Comparison of ENCODE assay signal across 15 mouse cellular contexts in genomic region chr1:171553359-171554341, GRCm38 (mm10). TPM values are rescaled to one million over a fixed set of nuclear protein-coding genes. Genes with fewer than 3 reads are reported as not detected.
DNase-seq lines count a peak whose midpoint lies in the region; ATAC-seq and TF ChIP-seq lines count a peak whose summit lies in the region.
"Had no signal": no experiment of that assay in that cellular context is flagged by ENCODE, and none has a peak within 500 bp of the region (broad histone marks: within the 10 kb centered on the region; RNA-seq: fewer than 3 reads in every experiment).

No protein-coding gene starts in this region.

- 81% methylated on average over 11 of the region's 11 CpGs for WGBS in forebrain, postnatal 0 days
- 85% methylated on average over 11 of the region's 11 CpGs for WGBS in forebrain, embryonic 13.5 days
- WGBS in lung, embryonic 14.5 days = 73% methylated on average over 11 of the region's 11 CpGs
- WGBS in stomach, embryonic 14.5 days = 76% methylated on average over 11 of the region's 11 CpGs

- TF ChIP-seq CTCF in forebrain, postnatal 0 days (IDR thresholded peaks at IDR 0.05; ENCODE audit: low read depth) = no peak
- TF ChIP-seq CTCF in lung, embryonic 14.5 days (IDR thresholded peaks at IDR 0.05; ENCODE audit: low read depth) = no peak

- no peaks in the 10 kb centered on the region for H3K36me3 ChIP-seq in forebrain, postnatal 0 days (ENCODE audit: insufficient read depth)
- no peaks in the 10 kb centered on the region for H3K36me3 ChIP-seq in forebrain, embryonic 13.5 days (ENCODE audit: poor library complexity, severe bottlenecking)
- no peaks in the 10 kb centered on the region for H3K36me3 ChIP-seq in lung, embryonic 14.5 days (ENCODE audit: insufficient read depth)
- no peaks in the 10 kb centered on the region for H3K36me3 ChIP-seq in stomach, embryonic 14.5 days (ENCODE audit: control insufficient read depth, insufficient read depth, low read length)
- H3K36me3 ChIP-seq: limb, embryonic 13.5 days had no signal

- H3K9me3 ChIP-seq in forebrain, postnatal 0 days (ENCODE audit: low read length) = no peaks in the 10 kb centered on the region
- no peaks in the 10 kb centered on the region for H3K9me3 ChIP-seq in forebrain, embryonic 13.5 days (replicated peaks)
- H3K9me3 ChIP-seq in lung, embryonic 14.5 days (ENCODE audit: low read depth, low read length) = no peaks in the 10 kb centered on the region
- H3K9me3 ChIP-seq in stomach, embryonic 14.5 days (ENCODE audit: control insufficient read depth, low read depth, low read length) = no peaks in the 10 kb centered on the region; the same call in 1 of the 2 replicates
- H3K9me3 ChIP-seq: limb, embryonic 13.5 days had no signal

- ATAC-seq in forebrain, postnatal 0 days = peak; percentile 71
- ATAC-seq in forebrain, embryonic 13.5 days = no peak
- ATAC-seq in lung, embryonic 14.5 days (ENCODE audit: insufficient read depth) = peak; percentile 62; the same call in 1 of the 2 replicates
- peak; percentile 31 to 35; a peak in 2 of 4 replicates for ATAC-seq in hematopoietic stem cell, adult 5-6 weeks (replicated peaks in 1 of 2; ENCODE audit: insufficient read depth in 1 of 2, low FRiP score in 2 of 2, low TSS enrichment in 1 of 2, low read depth in 1 of 2, poor library complexity in 2 of 2, severe bottlenecking in 2 of 2)
- ATAC-seq in stomach, embryonic 14.5 days (ENCODE audit: insufficient number of reproducible peaks, insufficient read depth, low FRiP score, low read depth) = 0 out of 2 replicates have a peak, but pooled peaks have one; percentile 33

- peak; percentile 9 for DNase-seq in forebrain, postnatal 0 days
- DNase-seq in lung, embryonic 14.5 days = peak; percentile 54
- DNase-seq in lung, adult 18-20 months = no peak
- no peak for DNase-seq in neural tube, embryonic 10.5 days (ENCODE audit: extremely low spot score, low spot score)
- no peak for DNase-seq in thymus, postnatal 36 days
- DNase-seq: adrenal gland, adult 8-10 months; cerebellum, postnatal 36 days; kidney, postnatal 36 days; lung, postnatal 10 days; thymus, adult 18-20 months had no signal

- no peaks in the 10 kb centered on the region for H3K27me3 ChIP-seq in forebrain, postnatal 0 days (ENCODE audit: insufficient read depth, low read length)
- H3K27me3 ChIP-seq in forebrain, embryonic 13.5 days = no peaks in the 10 kb centered on the region
- no peaks in the 10 kb centered on the region for H3K27me3 ChIP-seq in lung, embryonic 14.5 days (ENCODE audit: insufficient read depth, low read length)
- no peaks in the 10 kb centered on the region for H3K27me3 ChIP-seq in stomach, embryonic 14.5 days (ENCODE audit: control insufficient read depth, insufficient read depth, low read length)
- H3K27me3 ChIP-seq: limb, embryonic 13.5 days had no signal

- no peak overlapping the region for H3K4me3 ChIP-seq in forebrain, postnatal 0 days (ENCODE audit: low read depth, low read length)
- H3K4me3 ChIP-seq in forebrain, embryonic 13.5 days = no peak overlapping the region
- H3K4me3 ChIP-seq in lung, embryonic 14.5 days (ENCODE audit: low read depth, low read length) = no peak overlapping the region
- H3K4me3 ChIP-seq in stomach, embryonic 14.5 days (ENCODE audit: low read depth, low read length) = no peak overlapping the region
- H3K4me3 ChIP-seq: limb, embryonic 13.5 days had no signal

- H3K9ac ChIP-seq in forebrain, postnatal 0 days = no peak overlapping the region
- no peak overlapping the region for H3K9ac ChIP-seq in forebrain, embryonic 13.5 days
- no peak overlapping the region for H3K9ac ChIP-seq in lung, embryonic 14.5 days
- no peak overlapping the region for H3K9ac ChIP-seq in stomach, embryonic 14.5 days (replicated peaks; ENCODE audit: low read depth, low read length)
- H3K9ac ChIP-seq: limb, embryonic 13.5 days had no signal

- H3K4me2 ChIP-seq in forebrain, postnatal 0 days (ENCODE audit: low read depth) = no peak overlapping the region
- no peak overlapping the region for H3K4me2 ChIP-seq in forebrain, embryonic 13.5 days
- H3K4me2 ChIP-seq in lung, embryonic 14.5 days = no peak overlapping the region
- no peak overlapping the region for H3K4me2 ChIP-seq in stomach, embryonic 14.5 days (replicated peaks; ENCODE audit: low read depth, low read length)
- H3K4me2 ChIP-seq: limb, embryonic 13.5 days had no signal

- no peaks in the 10 kb centered on the region for H3K4me1 ChIP-seq in forebrain, postnatal 0 days (ENCODE audit: insufficient read depth)
- no peaks in the 10 kb centered on the region for H3K4me1 ChIP-seq in forebrain, embryonic 13.5 days
- H3K4me1 ChIP-seq in lung, embryonic 14.5 days (ENCODE audit: insufficient read depth) = no peaks in the 10 kb centered on the region; the same call in 1 of the 2 replicates
- H3K4me1 ChIP-seq in stomach, embryonic 14.5 days (ENCODE audit: control insufficient read depth, insufficient read depth, low read length) = no peaks in the 10 kb centered on the region
- H3K4me1 ChIP-seq: limb, embryonic 13.5 days had no signal

- no peak overlapping the region for H3K27ac ChIP-seq in forebrain, postnatal 0 days (ENCODE audit: low read depth, low read length)
- H3K27ac ChIP-seq in forebrain, embryonic 13.5 days = no peak overlapping the region
- peak overlapping the region; percentile 5; the same call in 1 of the 2 replicates for H3K27ac ChIP-seq in lung, embryonic 14.5 days (ENCODE audit: low read depth)
- no peak overlapping the region for H3K27ac ChIP-seq in stomach, embryonic 14.5 days (ENCODE audit: low read length)
- H3K27ac ChIP-seq: limb, embryonic 13.5 days had no signal

RNA-seq across cellular contexts. Expression of gene Cd244a, which starts 5.3 kb away (rescaled TPM):
- not detected in 2 replicates for total RNA-seq in forebrain, postnatal 0 days (2014; rRNA removed)
- not detected in 2 replicates for polyA plus RNA-seq in forebrain, postnatal 0 days (2015; fragmentation: Nextera tagmentation; extraction: Ambion mirVana)
- not detected in 2 replicates for polyA plus RNA-seq in forebrain, embryonic 13.5 days (2015; fragmentation: Nextera tagmentation; extraction: Ambion mirVana)
- polyA plus RNA-seq in lung, embryonic 14.5 days (2014; fragmentation: Nextera tagmentation; extraction: Ambion mirVana) = 0.31 TPM in 1 of 2 replicates, not detected in the other
- 25.9 and 29.0 TPM in 2 replicates for total RNA-seq in hematopoietic stem cell, adult 5-6 weeks (2017)
- 0.21 and 0.26 TPM in 2 replicates for polyA plus RNA-seq in stomach, embryonic 14.5 days (2014; fragmentation: Nextera tagmentation; extraction: Ambion mirVana)

RNA-seq across cellular contexts. Expression of gene Itln1, which starts 18.6 kb away (rescaled TPM):
- not detected in 2 replicates for total RNA-seq in forebrain, postnatal 0 days (2014; rRNA removed)
- not detected in 2 replicates for polyA plus RNA-seq in forebrain, postnatal 0 days (2015; fragmentation: Nextera tagmentation; extraction: Ambion mirVana)
- polyA plus RNA-seq in forebrain, embryonic 13.5 days (2015; fragmentation: Nextera tagmentation; extraction: Ambion mirVana) = not detected in 2 replicates
- not detected in 2 replicates for polyA plus RNA-seq in lung, embryonic 14.5 days (2014; fragmentation: Nextera tagmentation; extraction: Ambion mirVana)
- total RNA-seq in hematopoietic stem cell, adult 5-6 weeks (2017) = not detected in 2 replicates
- not detected in 2 replicates for polyA plus RNA-seq in stomach, embryonic 14.5 days (2014; fragmentation: Nextera tagmentation; extraction: Ambion mirVana)
- total RNA-seq: adrenal gland, adult 8-10 months; left cerebral cortex, adult 18-20 months had no signal
- polyA plus RNA-seq: limb, embryonic 13.5 days had no signal

RNA-seq across cellular contexts. Expression of gene Alyref2, which starts 50.4 kb away (rescaled TPM):
- total RNA-seq in forebrain, postnatal 0 days (2014; rRNA removed) = 12.2 and 13.4 TPM in 2 replicates
- polyA plus RNA-seq in forebrain, postnatal 0 days (2015; fragmentation: Nextera tagmentation; extraction: Ambion mirVana) = 17.5 and 20.8 TPM in 2 replicates
- 23.0 and 24.5 TPM in 2 replicates for polyA plus RNA-seq in forebrain, embryonic 13.5 days (2015; fragmentation: Nextera tagmentation; extraction: Ambion mirVana)
- 10.1 and 11.0 TPM in 2 replicates for polyA plus RNA-seq in lung, embryonic 14.5 days (2014; fragmentation: Nextera tagmentation; extraction: Ambion mirVana)
- 10.0 and 10.3 TPM in 2 replicates for total RNA-seq in hematopoietic stem cell, adult 5-6 weeks (2017)
- 14.5 and 14.6 TPM in 2 replicates for polyA plus RNA-seq in stomach, embryonic 14.5 days (2014; fragmentation: Nextera tagmentation; extraction: Ambion mirVana)

RNA-seq across cellular contexts. Expression of gene Ly9, which starts 53.6 kb away (rescaled TPM):
- total RNA-seq in forebrain, postnatal 0 days (2014; rRNA removed) = 0.46 TPM in 1 of 2 replicates, not detected in the other
- 0.10 and 0.20 TPM in 2 replicates for polyA plus RNA-seq in forebrain, postnatal 0 days (2015; fragmentation: Nextera tagmentation; extraction: Ambion mirVana)
- 0.08 TPM in 1 of 2 replicates, not detected in the other for polyA plus RNA-seq in forebrain, embryonic 13.5 days (2015; fragmentation: Nextera tagmentation; extraction: Ambion mirVana)
- polyA plus RNA-seq in lung, embryonic 14.5 days (2014; fragmentation: Nextera tagmentation; extraction: Ambion mirVana) = 0.14 TPM in 1 of 2 replicates, not detected in the other
- total RNA-seq in hematopoietic stem cell, adult 5-6 weeks (2017) = 35.9 and 41.0 TPM in 2 replicates
- not detected in 2 replicates for polyA plus RNA-seq in stomach, embryonic 14.5 days (2014; fragmentation: Nextera tagmentation; extraction: Ambion mirVana)
- total RNA-seq: left cerebral cortex, adult 18-20 months had no signal

Comparison
In these comparisons a context has a peak if more than half of its experiments do, and no peak if none do; other contexts are left out.
1. DNase-seq: peak in forebrain, postnatal 0 days (single experiment) and lung, embryonic 14.5 days (single experiment); none in lung, adult 18-20 months (0 of 2), neural tube, embryonic 10.5 days (single experiment) and thymus, postnatal 36 days (0 of 2).